Mouse (Mus musculus): ENCODE results near the gene Arhgdia. TPM values are rescaled to one million over a fixed set of nuclear protein-coding genes. Genes with fewer than 3 reads are reported as not detected.

The Arhgdia gene
- polyA plus RNA-seq, 1 experiment from 2014 or later, result 575 TPM

Small RNAs within 50 kb of the gene (microRNA-seq; reads per million reads assigned to microRNA genes)
- gene Mir6936, result not detected

Other genes with a start within 250 kb of the Arhgdia start
- gene Actg1, start 233.1 kb downstream of the Arhgdia start, polyA plus RNA-seq (2014; fragmentation: Nextera tagmentation; extraction: Ambion mirVana), result 2,902 and 3,014 TPM in 2 replicates
- 0.30 and 0.59 TPM in 2 replicates for gene Fscn2, start 220.1 kb downstream of the Arhgdia start, polyA plus RNA-seq (2014; fragmentation: Nextera tagmentation; extraction: Ambion mirVana)
- 35.7 and 40.2 TPM in 2 replicates for gene Faap100, start 202.9 kb downstream of the Arhgdia start, polyA plus RNA-seq (2014; fragmentation: Nextera tagmentation; extraction: Ambion mirVana)
- gene Nploc4, start 143.9 kb downstream of the Arhgdia start, polyA plus RNA-seq (2014; fragmentation: Nextera tagmentation; extraction: Ambion mirVana), result 32.9 and 37.0 TPM in 2 replicates
- not detected in 2 replicates for gene Tspan10, start 139.0 kb downstream of the Arhgdia start, polyA plus RNA-seq (2014; fragmentation: Nextera tagmentation; extraction: Ambion mirVana)
- gene Pde6g, start 128.1 kb downstream of the Arhgdia start, polyA plus RNA-seq (2014; fragmentation: Nextera tagmentation; extraction: Ambion mirVana), result 0.21 TPM in 1 of 2 replicates, not detected in the other
- 15.0 and 15.3 TPM in 2 replicates for gene Oxld1, start 123.6 kb downstream of the Arhgdia start, polyA plus RNA-seq (2014; fragmentation: Nextera tagmentation; extraction: Ambion mirVana)
- 30.9 and 31.1 TPM in 2 replicates for gene Ccdc137, start 123.5 kb downstream of the Arhgdia start, polyA plus RNA-seq (2014; fragmentation: Nextera tagmentation; extraction: Ambion mirVana)
- 43.3 and 49.4 TPM in 2 replicates for gene Arl16, start 114.0 kb downstream of the Arhgdia start, polyA plus RNA-seq (2014; fragmentation: Nextera tagmentation; extraction: Ambion mirVana)
- gene Mrpl12, start 97.0 kb downstream of the Arhgdia start, polyA plus RNA-seq (2014; fragmentation: Nextera tagmentation; extraction: Ambion mirVana), result 150 and 153 TPM in 2 replicates
- 66.5 and 75.1 TPM in 2 replicates for gene Slc25a10, start 89.8 kb downstream of the Arhgdia start, polyA plus RNA-seq (2014; fragmentation: Nextera tagmentation; extraction: Ambion mirVana)
- 1.2 and 1.9 TPM in 2 replicates for gene Gcgr, start 50.9 kb downstream of the Arhgdia start, polyA plus RNA-seq (2014; fragmentation: Nextera tagmentation; extraction: Ambion mirVana)
- 229 and 239 TPM in 2 replicates for gene Mcrip1, start 31.9 kb downstream of the Arhgdia start, polyA plus RNA-seq (2014; fragmentation: Nextera tagmentation; extraction: Ambion mirVana)
- gene Ppp1r27, start 30.5 kb downstream of the Arhgdia start, polyA plus RNA-seq (2014; fragmentation: Nextera tagmentation; extraction: Ambion mirVana), result not detected in 2 replicates
- gene P4hb, start 8.4 kb downstream of the Arhgdia start, polyA plus RNA-seq (2014; fragmentation: Nextera tagmentation; extraction: Ambion mirVana), result 768 and 850 TPM in 2 replicates
- 314 and 411 TPM in 2 replicates for gene Alyref, start 16.7 kb upstream of the Arhgdia start, polyA plus RNA-seq (2014; fragmentation: Nextera tagmentation; extraction: Ambion mirVana)
- gene Anapc11, start 16.8 kb upstream of the Arhgdia start, polyA plus RNA-seq (2014; fragmentation: Nextera tagmentation; extraction: Ambion mirVana), result 234 and 267 TPM in 2 replicates
- 13.0 and 13.7 TPM in 2 replicates for gene Npb, start 26.9 kb upstream of the Arhgdia start, polyA plus RNA-seq (2014; fragmentation: Nextera tagmentation; extraction: Ambion mirVana)
- 119 and 135 TPM in 2 replicates for gene Pcyt2, start 36.3 kb upstream of the Arhgdia start, polyA plus RNA-seq (2014; fragmentation: Nextera tagmentation; extraction: Ambion mirVana)
- gene Sirt7, start 43.6 kb upstream of the Arhgdia start, polyA plus RNA-seq (2014; fragmentation: Nextera tagmentation; extraction: Ambion mirVana), result 31.1 and 36.1 TPM in 2 replicates
- 21.2 and 25.0 TPM in 2 replicates for gene Mafg, start 52.0 kb upstream of the Arhgdia start, polyA plus RNA-seq (2014; fragmentation: Nextera tagmentation; extraction: Ambion mirVana)
- 28.1 and 28.6 TPM in 2 replicates for gene Pycr1, start 62.1 kb upstream of the Arhgdia start, polyA plus RNA-seq (2014; fragmentation: Nextera tagmentation; extraction: Ambion mirVana)
- not detected in 2 replicates for gene Myadml2, start 66.5 kb upstream of the Arhgdia start, polyA plus RNA-seq (2014; fragmentation: Nextera tagmentation; extraction: Ambion mirVana)
- 14.0 and 14.2 TPM in 2 replicates for gene Notum, start 79.6 kb upstream of the Arhgdia start, polyA plus RNA-seq (2014; fragmentation: Nextera tagmentation; extraction: Ambion mirVana)
- 115 and 116 TPM in 2 replicates for gene Aspscr1, start 91.3 kb upstream of the Arhgdia start, polyA plus RNA-seq (2014; fragmentation: Nextera tagmentation; extraction: Ambion mirVana)
- 152 and 165 TPM in 2 replicates for gene Cenpx, start 132.1 kb upstream of the Arhgdia start, polyA plus RNA-seq (2014; fragmentation: Nextera tagmentation; extraction: Ambion mirVana)
- gene Lrrc45, start 132.3 kb upstream of the Arhgdia start, polyA plus RNA-seq (2014; fragmentation: Nextera tagmentation; extraction: Ambion mirVana), result 48.6 and 55.2 TPM in 2 replicates
- 11.1 and 11.7 TPM in 2 replicates for gene Rac3, start 139.8 kb upstream of the Arhgdia start, polyA plus RNA-seq (2014; fragmentation: Nextera tagmentation; extraction: Ambion mirVana)
- 33.2 TPM in 2 replicates for gene Dcxr, start 145.7 kb upstream of the Arhgdia start, polyA plus RNA-seq (2014; fragmentation: Nextera tagmentation; extraction: Ambion mirVana)
- gene Cbr2, start 150.5 kb upstream of the Arhgdia start, polyA plus RNA-seq (2014; fragmentation: Nextera tagmentation; extraction: Ambion mirVana), result 36.9 and 46.6 TPM in 2 replicates
- 3.6 and 5.4 TPM in 2 replicates for gene Hmga1b, start 181.2 kb upstream of the Arhgdia start, polyA plus RNA-seq (2014; fragmentation: Nextera tagmentation; extraction: Ambion mirVana)
- 27.8 and 29.5 TPM in 2 replicates for gene Rfng, start 202.6 kb upstream of the Arhgdia start, polyA plus RNA-seq (2014; fragmentation: Nextera tagmentation; extraction: Ambion mirVana)
- gene Gps1, start 202.6 kb upstream of the Arhgdia start, polyA plus RNA-seq (2014; fragmentation: Nextera tagmentation; extraction: Ambion mirVana), result 218 and 224 TPM in 2 replicates
- gene Dus1l, start 214.8 kb upstream of the Arhgdia start, polyA plus RNA-seq (2014; fragmentation: Nextera tagmentation; extraction: Ambion mirVana), result 59.7 and 66.9 TPM in 2 replicates
- gene Fasn, start 242.9 kb upstream of the Arhgdia start, polyA plus RNA-seq (2014; fragmentation: Nextera tagmentation; extraction: Ambion mirVana), result 69.0 and 70.9 TPM in 2 replicates